Mouse (Mus musculus): ENCODE data around the gene Cltc. TPM values are rescaled to one million over a fixed set of nuclear protein-coding genes. Genes with fewer than 3 reads are reported as not detected.

The Cltc gene
- total and polyA plus RNA-seq, 3 experiments, result 63.2 to 147 (median 143) TPM

DNA sequence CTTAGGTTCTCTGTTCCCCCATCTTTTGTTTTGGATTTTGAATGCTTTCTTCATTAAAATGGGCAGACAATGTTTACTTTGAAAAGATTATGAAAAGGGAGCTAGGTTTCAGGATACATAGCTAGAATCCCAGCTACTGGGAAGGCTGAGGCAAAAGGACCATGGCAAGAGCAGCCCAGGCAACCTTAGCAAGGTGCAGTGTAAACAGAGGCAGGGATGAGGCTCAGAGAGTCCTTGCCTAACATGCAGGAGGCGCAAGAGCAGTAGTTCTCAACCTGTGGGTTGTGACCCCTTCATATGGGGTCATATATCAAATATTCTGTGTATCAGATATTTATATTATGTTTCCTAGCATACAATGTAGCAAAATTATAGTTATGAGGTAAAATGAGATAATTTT is 72.0 kb downstream of the Cltc start:
- 89% methylated on average over 1 of the region's 1 CpGs for WGBS
- Histone ChIP-seq H3K4me3 (no peak overlapping the region), H3K79me2 (replicated peaks; ENCODE audit: control insufficient read depth, insufficient read depth, low read length) (no peaks in the 10 kb centered on the region), H3K9ac (ENCODE audit: low read depth, low read length) (no peak overlapping the region), H3K36me3 (ENCODE audit: control insufficient read depth, insufficient read depth, low read length) (peaks cover 5% of the 10 kb centered on the region), H3K4me1 (ENCODE audit: control insufficient read depth, insufficient read depth, low read length) (peaks cover 2% of the 10 kb centered on the region; the same call in 1 of the 2 replicates), H3K27ac (no peak overlapping the region), H3K27me3 (ENCODE audit: control insufficient read depth, insufficient read depth, low read length) (no peaks in the 10 kb centered on the region)
- TF ChIP-seq EP300 (IDR thresholded peaks at IDR 0.05; ENCODE audit: insufficient read depth, low read depth, low read length) (no peak), CTCF (IDR thresholded peaks at IDR 0.05) (no peak), POLR2A (IDR thresholded peaks at IDR 0.05; ENCODE audit: insufficient read depth, low read depth, low read length) (no peak)
- intact Hi-C loops (cut with DNase I), result loop anchor here (10.0 kb wide), 1 partner anchor 319 kb away; no protein-coding TSS in a partner anchor
- DNase-seq, result no peak

- peak overlapping the region; percentile 95 for H3K27ac ChIP-seq
- WGBS, result 4% methylated on average over 20 of the region's 20 CpGs
- no peak for DNase-seq
- no peaks in the 10 kb centered on the region for H3K27me3 ChIP-seq (ENCODE audit: control insufficient read depth, insufficient read depth, low read length)
- peak overlapping the region; percentile 69 for H3K4me3 ChIP-seq
- no peaks in the 10 kb centered on the region for H3K79me2 ChIP-seq (replicated peaks; ENCODE audit: control insufficient read depth, insufficient read depth, low read length)
- H3K9ac ChIP-seq (ENCODE audit: low read depth, low read length), result peak overlapping the region; percentile 49
- intact Hi-C loops (cut with DNase I), result loop anchor here (5.0 to 10.0 kb wide), 2 partner anchors 73 to 320 kb away; partner anchors contain the start of gene Cltc
- H3K36me3 ChIP-seq (ENCODE audit: control insufficient read depth, insufficient read depth, low read length), result peaks cover 5% of the 10 kb centered on the region
- peaks cover 2% of the 10 kb centered on the region; the same call in 1 of the 2 replicates for H3K4me1 ChIP-seq (ENCODE audit: control insufficient read depth, insufficient read depth, low read length)
- TF ChIP-seq CTCF (IDR thresholded peaks at IDR 0.05) (no peak), POLR2A (IDR thresholded peaks at IDR 0.05; ENCODE audit: insufficient read depth, low read depth, low read length) (no peak), EP300 (IDR thresholded peaks at IDR 0.05; ENCODE audit: insufficient read depth, low read depth, low read length) (no peak)
Observed at GRCm38 (mm10) chr11:86684126-86685012, 73.0 kb downstream of the Cltc start.

DNA sequence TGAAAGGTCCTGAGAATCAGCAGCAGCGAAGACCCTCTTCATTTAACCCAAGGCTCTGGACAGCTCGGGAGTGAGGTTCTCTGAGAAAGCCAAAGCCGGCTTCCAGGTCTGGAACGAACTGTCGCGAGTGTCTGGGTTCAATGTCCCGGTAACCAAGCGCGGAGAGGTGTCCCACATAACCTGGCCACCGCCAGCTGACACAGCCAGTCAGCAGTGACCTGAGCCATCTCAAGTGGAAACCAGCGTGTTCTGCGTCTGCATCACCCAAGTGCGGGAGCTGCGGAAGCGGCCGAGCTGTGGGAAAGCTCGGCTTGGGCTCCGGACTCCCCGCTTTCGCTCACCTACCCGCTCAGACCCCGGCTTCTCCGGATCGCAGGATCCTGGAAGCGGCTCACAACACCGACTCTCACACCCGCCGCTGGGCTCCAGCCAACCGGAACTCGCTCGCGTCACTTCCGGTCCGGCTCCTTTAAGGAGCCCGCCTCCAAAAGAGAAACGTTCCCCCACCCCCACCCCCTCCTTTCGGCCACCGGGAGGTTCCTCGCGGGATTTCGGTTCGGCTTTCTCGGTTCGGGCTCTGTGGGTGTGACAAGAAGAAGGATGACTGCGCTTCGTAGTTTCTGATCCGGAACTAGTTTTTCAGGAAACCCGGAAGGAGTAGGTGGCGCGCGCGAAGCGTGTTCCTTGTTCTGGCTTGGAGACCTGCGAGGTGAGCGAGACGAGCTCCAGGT is 73.8 kb downstream of the Cltc start, which contains the start of the genes Vmp1 and Ptrh2:
Gene Vmp1 (minus strand): TSS at position 442 of the 731 bp plus-strand sequence.
Gene Ptrh2 (plus strand): TSS at position 591 of the 731 bp plus-strand sequence.
- Histone ChIP-seq H3K27me3 (ENCODE audit: control insufficient read depth, insufficient read depth, low read length) (no peaks in the 10 kb centered on the region), H3K4me3 (peak within 1 kb of the TSS; percentile 69), H3K36me3 (ENCODE audit: control insufficient read depth, insufficient read depth, low read length) (peaks cover 5% of the 10 kb centered on the region), H3K27ac (peak within 1 kb of the TSS; percentile 95), H3K9ac (ENCODE audit: low read depth, low read length) (peak within 1 kb of the TSS; percentile 82), H3K79me2 (replicated peaks; ENCODE audit: control insufficient read depth, insufficient read depth, low read length) (no peaks in the 10 kb centered on the region), H3K4me1 (ENCODE audit: control insufficient read depth, insufficient read depth, low read length) (peaks cover 2% of the 10 kb centered on the region; the same call in 1 of the 2 replicates)
- peak; percentile 93 to 96 for DNase-seq
- 0 out of 2 replicates have a peak, but pooled peaks have one; percentile 26 for TF ChIP-seq EP300 (IDR thresholded peaks at IDR 0.05; ENCODE audit: insufficient read depth, low read depth, low read length)
- TF ChIP-seq CTCF (IDR thresholded peaks at IDR 0.05), result no peak
- peak; percentile 67 for TF ChIP-seq POLR2A (IDR thresholded peaks at IDR 0.05; ENCODE audit: insufficient read depth, low read depth, low read length)
- under 1% methylated on average over 56 of the region's 56 CpGs for WGBS
- intact Hi-C loops (cut with DNase I), result loop anchor here (5.0 to 10.0 kb wide), 2 partner anchors 74 to 321 kb away; partner anchors contain the start of gene Cltc

DNA sequence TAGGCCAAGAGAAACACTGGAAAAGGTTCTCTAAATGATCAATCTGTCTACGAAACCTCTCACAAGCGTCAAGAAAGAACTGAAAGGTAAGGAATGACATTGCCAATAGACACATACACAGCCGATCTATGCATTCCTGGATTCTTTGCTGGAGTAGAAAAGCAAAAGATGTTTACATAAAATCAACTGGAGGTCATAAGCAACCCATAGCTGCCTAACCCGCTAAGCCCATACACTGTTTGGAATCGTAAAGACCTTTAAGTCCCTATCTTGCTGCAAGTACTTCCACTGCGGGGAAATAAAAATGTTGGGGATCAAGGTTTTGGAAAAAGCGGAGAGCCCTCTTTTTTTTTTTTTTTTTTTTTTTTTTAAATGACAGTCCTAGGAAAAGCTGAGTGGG is 74.5 kb downstream of the Cltc start:
- H3K4me1 ChIP-seq (ENCODE audit: control insufficient read depth, insufficient read depth, low read length), result peaks cover 2% of the 10 kb centered on the region; the same call in 1 of the 2 replicates
- DNase-seq, result no peak
- no peak for TF ChIP-seq EP300 (IDR thresholded peaks at IDR 0.05; ENCODE audit: insufficient read depth, low read depth, low read length)
- intact Hi-C loops (cut with DNase I), result loop anchor here (5.0 to 10.0 kb wide), 2 partner anchors 74 to 322 kb away; partner anchors contain the start of gene Cltc
- H3K79me2 ChIP-seq (replicated peaks; ENCODE audit: control insufficient read depth, insufficient read depth, low read length), result no peaks in the 10 kb centered on the region
- peaks cover 5% of the 10 kb centered on the region for H3K36me3 ChIP-seq (ENCODE audit: control insufficient read depth, insufficient read depth, low read length)
- peak overlapping the region; percentile 69 for H3K4me3 ChIP-seq
- 29% methylated on average over 7 of the region's 7 CpGs for WGBS
- peak overlapping the region; percentile 95 for H3K27ac ChIP-seq
- H3K9ac ChIP-seq (ENCODE audit: low read depth, low read length), result peak overlapping the region; percentile 82
- no peaks in the 10 kb centered on the region for H3K27me3 ChIP-seq (ENCODE audit: control insufficient read depth, insufficient read depth, low read length)

DNA sequence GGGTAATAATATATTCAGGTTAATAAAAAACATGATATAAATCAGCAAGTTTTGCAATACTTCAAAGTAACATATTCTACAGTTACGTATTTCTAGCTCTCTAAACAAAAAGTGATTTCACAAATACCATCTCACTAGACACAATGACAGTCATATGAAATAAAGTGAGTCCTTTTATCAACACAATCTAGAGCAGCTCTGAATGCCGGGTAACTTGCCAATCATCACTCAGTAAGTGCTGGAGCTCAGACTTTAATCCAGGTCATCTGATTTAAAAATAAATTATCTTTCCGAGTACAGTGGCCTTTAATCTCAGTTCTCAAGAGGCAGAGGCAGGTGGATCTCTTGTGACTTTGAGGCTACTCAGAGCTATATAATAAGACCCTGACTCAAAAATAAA is 75.9 kb downstream of the Cltc start:
- Histone ChIP-seq H3K9ac (ENCODE audit: low read depth, low read length) (no peak overlapping the region), H3K79me2 (replicated peaks; ENCODE audit: control insufficient read depth, insufficient read depth, low read length) (no peaks in the 10 kb centered on the region), H3K36me3 (ENCODE audit: control insufficient read depth, insufficient read depth, low read length) (peaks cover 5% of the 10 kb centered on the region), H3K27ac (no peak overlapping the region), H3K27me3 (ENCODE audit: control insufficient read depth, insufficient read depth, low read length) (no peaks in the 10 kb centered on the region), H3K4me3 (no peak overlapping the region), H3K4me1 (ENCODE audit: control insufficient read depth, insufficient read depth, low read length) (peaks cover 2% of the 10 kb centered on the region; the same call in 1 of the 2 replicates)
- no peak for DNase-seq
- intact Hi-C loops (cut with DNase I), result loop anchor here (5.0 to 10.0 kb wide), 2 partner anchors 76 to 323 kb away; partner anchors contain the start of gene Cltc
- WGBS, result 63% methylated on average over 3 of the region's 3 CpGs
- TF ChIP-seq POLR2A (IDR thresholded peaks at IDR 0.05; ENCODE audit: insufficient read depth, low read depth, low read length) (no peak), CTCF (IDR thresholded peaks at IDR 0.05) (no peak), EP300 (IDR thresholded peaks at IDR 0.05; ENCODE audit: insufficient read depth, low read depth, low read length) (no peak)

Measured in heart, adult 2 months (tissue).